ENCODE assay signal across 8 mouse cellular contexts in the genomic region with DNA sequence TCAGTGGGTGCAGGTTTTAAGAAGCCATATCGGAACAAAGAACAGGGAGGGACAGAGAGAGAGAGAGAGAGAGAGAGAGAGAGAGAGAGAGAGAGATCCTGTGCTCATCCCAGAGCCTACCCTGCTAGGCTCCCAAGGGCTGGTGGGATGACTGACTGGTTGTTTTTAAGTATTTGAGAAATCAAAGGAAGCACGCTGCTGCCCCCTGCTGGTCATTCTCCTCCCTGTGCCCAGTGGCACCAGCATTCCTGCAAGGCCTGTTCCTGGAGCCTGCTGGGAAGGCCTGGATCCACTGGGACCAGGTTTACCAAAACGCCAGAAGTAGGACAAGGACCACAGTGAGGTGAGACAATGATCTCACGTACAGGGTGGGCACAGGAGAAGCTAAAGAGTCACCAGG. TPM values are rescaled to one million over a fixed set of nuclear protein-coding genes. Genes with fewer than 3 reads are reported as not detected.
DNase-seq lines count a peak whose midpoint lies in the region; ATAC-seq lines count a peak whose summit lies in the region.

No protein-coding gene starts in this region.

- peak; percentile 95 for DNase-seq in heart, adult 11 months
- DNase-seq in brain, embryonic 18.5 days (ENCODE audit: low read depth, low spot score): peak; percentile 55
- DNase-seq in forebrain, embryonic 11.5 days (ENCODE audit: low spot score): peak; percentile 94
- DNase-seq in heart, postnatal 36 days: peak; percentile 81 to 91
- peak; percentile 94 to 99 for DNase-seq in left cerebral cortex, adult 18-20 months (ENCODE audit: low spot score in 2 of 2)
- DNase-seq in splenic B cell, adult 2 months (ENCODE audit: low read depth, low spot score): peak; percentile 63

- H3K27me3 ChIP-seq in heart, embryonic 11.5 days (ENCODE audit: control insufficient read depth, insufficient read depth, low read length): peaks cover 7% of the 10 kb centered on the region
- no peaks in the 10 kb centered on the region for H3K27me3 ChIP-seq in forebrain, embryonic 11.5 days (ENCODE audit: control insufficient read depth, insufficient read depth, low read length)
- no peaks in the 10 kb centered on the region for H3K27me3 ChIP-seq in midbrain, embryonic 13.5 days
- no peaks in the 10 kb centered on the region for H3K27me3 ChIP-seq in splenic B cell, adult 2 months (ENCODE audit: control insufficient read depth, insufficient read depth, low read length, poor library complexity, severe bottlenecking)

- H3K9ac ChIP-seq in heart, embryonic 11.5 days (ENCODE audit: low read depth, low read length): no peak overlapping the region
- H3K9ac ChIP-seq in forebrain, embryonic 11.5 days (ENCODE audit: low read length): no peak overlapping the region
- no peak overlapping the region for H3K9ac ChIP-seq in midbrain, embryonic 13.5 days (replicated peaks)

- intact Hi-C loops in heart, postnatal 36 days (cut with DNase I): loop anchor here (2.0 to 10.0 kb wide), 5 partner anchors 45 to 648 kb away; partner anchors contain the start of gene Fcnb

- no peak overlapping the region for H3K4me2 ChIP-seq in heart, embryonic 11.5 days
- H3K4me2 ChIP-seq in forebrain, embryonic 11.5 days (ENCODE audit: low read depth, low read length, severe bottlenecking): no peak overlapping the region
- H3K4me2 ChIP-seq in midbrain, embryonic 13.5 days (replicated peaks): no peak overlapping the region

- H3K4me1 ChIP-seq in heart, embryonic 11.5 days (ENCODE audit: control insufficient read depth, insufficient read depth, low read length): peaks cover 15% of the 10 kb centered on the region
- peaks cover 3% of the 10 kb centered on the region; the same call in 1 of the 2 replicates for H3K4me1 ChIP-seq in forebrain, embryonic 11.5 days (replicated peaks; ENCODE audit: control insufficient read depth, insufficient read depth, low read length)
- peaks cover 13% of the 10 kb centered on the region for H3K4me1 ChIP-seq in midbrain, embryonic 13.5 days (replicated peaks)

- no peak for ATAC-seq in heart, embryonic 11.5 days (replicated peaks; ENCODE audit: insufficient number of reproducible peaks, low FRiP score, low TSS enrichment)
- no peak for ATAC-seq in forebrain, embryonic 11.5 days (replicated peaks; ENCODE audit: low FRiP score)
- ATAC-seq in midbrain, embryonic 13.5 days: peak; percentile 44; the same call in 1 of the 2 replicates

- no peaks in the 10 kb centered on the region for H3K36me3 ChIP-seq in heart, embryonic 11.5 days (ENCODE audit: control insufficient read depth, insufficient read depth, low read length)
- no peaks in the 10 kb centered on the region for H3K36me3 ChIP-seq in forebrain, embryonic 11.5 days (ENCODE audit: control insufficient read depth, insufficient read depth, low read length)
- no peaks in the 10 kb centered on the region for H3K36me3 ChIP-seq in midbrain, embryonic 13.5 days
- no peaks in the 10 kb centered on the region for H3K36me3 ChIP-seq in splenic B cell, adult 2 months (ENCODE audit: control insufficient read depth, insufficient read depth, low read length, poor library complexity, severe bottlenecking)

- no peak overlapping the region for H3K4me3 ChIP-seq in heart, embryonic 11.5 days (ENCODE audit: low read depth, low read length)
- no peak overlapping the region for H3K4me3 ChIP-seq in forebrain, embryonic 11.5 days (ENCODE audit: low read depth, low read length)
- no peak overlapping the region for H3K4me3 ChIP-seq in midbrain, embryonic 13.5 days (replicated peaks)

- H3K27ac ChIP-seq in heart, embryonic 11.5 days (ENCODE audit: low read depth, low read length): no peak overlapping the region
- H3K27ac ChIP-seq in forebrain, embryonic 11.5 days (ENCODE audit: low read depth, low read length): no peak overlapping the region
- H3K27ac ChIP-seq in midbrain, embryonic 13.5 days: no peak overlapping the region

- WGBS in heart, embryonic 11.5 days (ENCODE audit: insufficient replicate concordance): 17% methylated on average over 4 of the region's 4 CpGs
- WGBS in forebrain, embryonic 11.5 days: 17% methylated on average over 4 of the region's 4 CpGs
- 19% methylated on average over 4 of the region's 4 CpGs for WGBS in midbrain, embryonic 13.5 days

- no peaks in the 10 kb centered on the region for H3K9me3 ChIP-seq in heart, embryonic 11.5 days (replicated peaks; ENCODE audit: control insufficient read depth, low read length)
- no peaks in the 10 kb centered on the region for H3K9me3 ChIP-seq in forebrain, embryonic 11.5 days (ENCODE audit: control insufficient read depth, low read length)
- no peaks in the 10 kb centered on the region for H3K9me3 ChIP-seq in midbrain, embryonic 13.5 days

RNA-seq across cellular contexts. Expression of gene Ppp1r26, which starts 26.7 kb away (rescaled TPM):
- polyA plus RNA-seq in heart, embryonic 11.5 days (2014; fragmentation: Nextera tagmentation; extraction: Ambion mirVana): 2.3 and 3.1 TPM in 2 replicates
- polyA plus RNA-seq in forebrain, embryonic 11.5 days (2014; fragmentation: Nextera tagmentation; extraction: Ambion mirVana): 7.4 and 7.8 TPM in 2 replicates
- total RNA-seq in heart, postnatal 36 days (2021): 1 to 10 TPM; 3.2 to 4.7 TPM
- total RNA-seq in left cerebral cortex, adult 18-20 months (2021): 10 to 100 TPM; 27.1 to 27.2 TPM
- 10.7 and 11.8 TPM in 2 replicates for polyA plus RNA-seq in midbrain, embryonic 13.5 days (2015; fragmentation: Nextera tagmentation; extraction: Ambion mirVana)

RNA-seq across cellular contexts. Expression of gene 1700007K13Rik, which starts 46.2 kb away (rescaled TPM):
- 0.40 TPM in 1 of 2 replicates, not detected in the other for polyA plus RNA-seq in heart, embryonic 11.5 days (2014; fragmentation: Nextera tagmentation; extraction: Ambion mirVana)
- 1.6 and 2.2 TPM in 2 replicates for polyA plus RNA-seq in forebrain, embryonic 11.5 days (2014; fragmentation: Nextera tagmentation; extraction: Ambion mirVana)
- total RNA-seq in heart, postnatal 36 days (2021): not detected
- total RNA-seq in left cerebral cortex, adult 18-20 months (2021): 1 to 10 TPM; 4.4 to 5.2 TPM
- 0.85 and 1.3 TPM in 2 replicates for polyA plus RNA-seq in midbrain, embryonic 13.5 days (2015; fragmentation: Nextera tagmentation; extraction: Ambion mirVana)

RNA-seq across cellular contexts. Expression of gene Mrps2, which starts 48.0 kb away (rescaled TPM):
- 60.6 and 63.9 TPM in 2 replicates for polyA plus RNA-seq in heart, embryonic 11.5 days (2014; fragmentation: Nextera tagmentation; extraction: Ambion mirVana)
- polyA plus RNA-seq in forebrain, embryonic 11.5 days (2014; fragmentation: Nextera tagmentation; extraction: Ambion mirVana): 67.2 and 70.6 TPM in 2 replicates
- total RNA-seq in heart, postnatal 36 days (2021): 10 to 100 TPM; 38.2 to 41.8 TPM
- 10 to 100 TPM; 37.3 to 40.1 TPM for total RNA-seq in left cerebral cortex, adult 18-20 months (2021)
- 50.1 and 52.3 TPM in 2 replicates for polyA plus RNA-seq in midbrain, embryonic 13.5 days (2015; fragmentation: Nextera tagmentation; extraction: Ambion mirVana)
